Mouse (Mus musculus): ENCODE data around the gene Cisd1. TPM values are rescaled to one million over a fixed set of nuclear protein-coding genes. Genes with fewer than 3 reads are reported as not detected.

Gene Cisd1
- total RNA-seq, 4 experiments from 2014 or later: 235 to 275 (median 257) TPM

Other genes with a start within 250 kb of the Cisd1 start
- 1 to 10 TPM; 4.5 to 8.1 (median 6.4) TPM for gene Bicc1, start 185.3 kb downstream of the Cisd1 start, total RNA-seq (2022)
- gene Tfam, start 106.7 kb downstream of the Cisd1 start, total RNA-seq (2022): 10 to 100 TPM; 46.6 to 55.8 (median 49.7) TPM
- gene Ube2d1, start 59.7 kb downstream of the Cisd1 start, total RNA-seq (2022): 100 to 1,000 TPM; 190 to 250 (median 197) TPM
- gene Ipmk, start 2.8 kb upstream of the Cisd1 start, total RNA-seq (2022): 10 to 100 TPM; 17.3 to 23.6 (median 18.5) TPM